13 mouse cellular contexts compared by ENCODE assay signal in genomic region chr9:107577871-107578270, GRCm38 (mm10). TPM values are rescaled to one million over a fixed set of nuclear protein-coding genes. Genes with fewer than 3 reads are reported as not detected.
DNase-seq lines count a peak whose midpoint lies in the region; ATAC-seq and TF ChIP-seq lines count a peak whose summit lies in the region.
"Had no signal": no experiment of that assay in that cellular context is flagged by ENCODE, and none has a peak within 500 bp of the region (broad histone marks: within the 10 kb centered on the region; RNA-seq: fewer than 3 reads in every experiment).

No protein-coding gene starts in this region.

- no peaks in the 10 kb centered on the region for H3K27me3 ChIP-seq in embryonic facial prominence, embryonic 12.5 days
- H3K27me3 ChIP-seq: midbrain, embryonic 13.5 days had no signal

- no peak for DNase-seq in gastrocnemius, adult 2 months
- DNase-seq in gastrocnemius, postnatal 4 days (ENCODE audit: low spot score in 2 of 2) = no peak
- peak; percentile 36 for DNase-seq in kidney, postnatal 10 days
- no peak for DNase-seq in kidney, postnatal 36 days
- DNase-seq in urinary bladder, adult 18-20 months (ENCODE audit: low spot score in 2 of 2) = no peak
- no peak for DNase-seq in urinary bladder, postnatal 14 days (ENCODE audit: low spot score)
- DNase-seq: cerebellum, adult 18-20 months; layer of hippocampus, adult 9-11 months; lung, adult 18-20 months; right cerebral cortex, postnatal 14 days had no signal

- no peak overlapping the region for H3K9ac ChIP-seq in embryonic facial prominence, embryonic 12.5 days

- H3K36me3 ChIP-seq in embryonic facial prominence, embryonic 12.5 days = peaks cover 21% of the 10 kb centered on the region
- no peaks in the 10 kb centered on the region for H3K36me3 ChIP-seq in macrophage (ENCODE audit: inconsistent target)

- peak overlapping the region; percentile 82; the same call in 1 of the 2 replicates for H3K27ac ChIP-seq in gastrocnemius, adult 2 months
- H3K27ac ChIP-seq in embryonic facial prominence, embryonic 12.5 days = no peak overlapping the region
- H3K27ac ChIP-seq in macrophage = peak overlapping the region; percentile 95
- H3K27ac ChIP-seq: midbrain, embryonic 13.5 days had no signal

- no peak for TF ChIP-seq CTCF in gastrocnemius, adult 2 months (IDR thresholded peaks at IDR 0.05)

- no peaks in the 10 kb centered on the region for H3K9me3 ChIP-seq in embryonic facial prominence, embryonic 12.5 days
- H3K9me3 ChIP-seq: midbrain, embryonic 13.5 days had no signal

- WGBS in embryonic facial prominence, embryonic 12.5 days = 93% methylated on average over 10 of the region's 10 CpGs
- WGBS in macrophage (ENCODE audit: missing documents) = 93% methylated on average over 10 of the region's 10 CpGs

- H3K79me2 ChIP-seq in macrophage (ENCODE audit: inconsistent target) = peaks cover 29% of the 10 kb centered on the region

- peak overlapping the region; percentile 74 for H3K4me3 ChIP-seq in gastrocnemius, adult 2 months
- H3K4me3 ChIP-seq in embryonic facial prominence, embryonic 12.5 days = no peak overlapping the region
- peak overlapping the region; percentile 60 for H3K4me3 ChIP-seq in macrophage (ENCODE audit: inconsistent target)

- peak overlapping the region; percentile 57; the same call in 1 of the 2 replicates for H3K4me2 ChIP-seq in embryonic facial prominence, embryonic 12.5 days (replicated peaks)

- intact Hi-C loops in gastrocnemius, adult 2 months (cut with DNase I) = no loop called here

- H3K4me1 ChIP-seq in embryonic facial prominence, embryonic 12.5 days = peaks cover 41% of the 10 kb centered on the region

- no peak for ATAC-seq in embryonic facial prominence, embryonic 12.5 days (ENCODE audit: insufficient number of reproducible peaks, insufficient read depth, low FRiP score, low TSS enrichment)
- ATAC-seq: midbrain, embryonic 13.5 days had no signal

RNA-seq across cellular contexts. Expression of gene Naa80, which starts 0.8 kb away (rescaled TPM):
- total RNA-seq in gastrocnemius, adult 2 months (2021) = 10 to 100 TPM; 11.8 to 14.7 TPM
- 10 to 100 TPM; 15.5 to 20.5 TPM for total RNA-seq in gastrocnemius, postnatal 4 days (2021)
- polyA plus RNA-seq in embryonic facial prominence, embryonic 12.5 days (2016; fragmentation: Nextera tagmentation; extraction: Ambion mirVana) = 15.0 and 15.4 TPM in 2 replicates
- total RNA-seq in macrophage (2018; cell fraction: chromatin; rRNA removed) = 10 to 100 TPM in 25 of 26 experiments, 1 to 10 TPM in 1; 9.2 to 46.3 (median 20.9) TPM
- 10 to 100 TPM; 17.3 to 37.1 (median 24.8) TPM for total RNA-seq in macrophage (2018; cell fraction: cytosol; rRNA removed)
- 10 to 100 TPM; 10.5 to 68.2 (median 44.0) TPM for total RNA-seq in macrophage (2018; cell fraction: nucleus; rRNA removed)
- polyA plus RNA-seq in macrophage (2018) = 25.1 to 39.9 TPM (median 29.7 TPM) in 3 replicates

RNA-seq across cellular contexts. Expression of gene Hyal1, which starts 1.1 kb away (rescaled TPM):
- total RNA-seq in gastrocnemius, adult 2 months (2021) = 1 to 10 TPM; 1.6 to 2.4 TPM
- total RNA-seq in gastrocnemius, postnatal 4 days (2021) = 1 to 10 TPM; 4.6 to 4.8 TPM
- polyA plus RNA-seq in embryonic facial prominence, embryonic 12.5 days (2016; fragmentation: Nextera tagmentation; extraction: Ambion mirVana) = 12.2 and 13.2 TPM in 2 replicates
- total RNA-seq in macrophage (2018; cell fraction: chromatin; rRNA removed) = 100 to 1,000 TPM in 2 of 26 experiments, 10 to 100 TPM in 24; 10.9 to 111 (median 45.2) TPM
- total RNA-seq in macrophage (2018; cell fraction: cytosol; rRNA removed) = 10 to 100 TPM in 25 of 26 experiments, 1 to 10 TPM in 1; 9.0 to 31.1 (median 17.0) TPM
- total RNA-seq in macrophage (2018; cell fraction: nucleus; rRNA removed) = 100 to 1,000 TPM in 1 of 26 experiments, 10 to 100 TPM in 25; 14.5 to 102 (median 49.8) TPM
- 20.3 to 38.2 TPM (median 30.4 TPM) in 3 replicates for polyA plus RNA-seq in macrophage (2018)

RNA-seq across cellular contexts. Expression of gene Hyal3, which starts 2.7 kb away (rescaled TPM):
- under 1 TPM; 0.22 to 0.33 TPM for total RNA-seq in gastrocnemius, adult 2 months (2021)
- total RNA-seq in gastrocnemius, postnatal 4 days (2021) = under 1 TPM; 0.66 to 0.78 TPM
- 1.4 and 1.5 TPM in 2 replicates for polyA plus RNA-seq in embryonic facial prominence, embryonic 12.5 days (2016; fragmentation: Nextera tagmentation; extraction: Ambion mirVana)
- 1 to 10 TPM in 19 of 26 experiments, under 1 TPM in 5, not detected in 2; 0.54 to 4.1 (median 1.3) TPM for total RNA-seq in macrophage (2018; cell fraction: chromatin; rRNA removed)
- total RNA-seq in macrophage (2018; cell fraction: cytosol; rRNA removed) = under 1 TPM; 0.11 to 0.51 (median 0.28) TPM
- total RNA-seq in macrophage (2018; cell fraction: nucleus; rRNA removed) = 1 to 10 TPM in 12 of 26 experiments, under 1 TPM in 11, not detected in 3; 0.40 to 3.3 (median 1.1) TPM
- polyA plus RNA-seq in macrophage (2018) = 0.38 to 0.51 TPM (median 0.43 TPM) in 3 replicates

RNA-seq across cellular contexts. Expression of gene Ifrd2, which starts 9.6 kb away (rescaled TPM):
- total RNA-seq in gastrocnemius, adult 2 months (2021) = 10 to 100 TPM; 48.5 to 50.4 TPM
- 10 to 100 TPM; 31.8 to 35.2 TPM for total RNA-seq in gastrocnemius, postnatal 4 days (2021)
- polyA plus RNA-seq in embryonic facial prominence, embryonic 12.5 days (2016; fragmentation: Nextera tagmentation; extraction: Ambion mirVana) = 35.8 and 36.9 TPM in 2 replicates
- 10 to 100 TPM in 7 of 26 experiments, 1 to 10 TPM in 19; 2.6 to 17.1 (median 7.9) TPM for total RNA-seq in macrophage (2018; cell fraction: chromatin; rRNA removed)
- 10 to 100 TPM in 1 of 26 experiments, 1 to 10 TPM in 25; 3.3 to 10.4 (median 6.3) TPM for total RNA-seq in macrophage (2018; cell fraction: cytosol; rRNA removed)
- 10 to 100 TPM in 6 of 26 experiments, 1 to 10 TPM in 20; 2.1 to 27.4 (median 5.2) TPM for total RNA-seq in macrophage (2018; cell fraction: nucleus; rRNA removed)
- 4.4 to 25.0 TPM (median 10.0 TPM) in 3 replicates for polyA plus RNA-seq in macrophage (2018)

RNA-seq across cellular contexts. Expression of gene Hyal2, which starts 10.1 kb away (rescaled TPM):
- total RNA-seq in gastrocnemius, adult 2 months (2021) = 10 to 100 TPM; 11.3 to 19.9 TPM
- total RNA-seq in gastrocnemius, postnatal 4 days (2021) = 10 to 100 TPM; 21.8 to 32.0 TPM
- polyA plus RNA-seq in embryonic facial prominence, embryonic 12.5 days (2016; fragmentation: Nextera tagmentation; extraction: Ambion mirVana) = 132 and 134 TPM in 2 replicates
- 10 to 100 TPM in 1 of 26 experiments, 1 to 10 TPM in 23, under 1 TPM in 2; 0.61 to 16.6 (median 5.8) TPM for total RNA-seq in macrophage (2018; cell fraction: chromatin; rRNA removed)
- 10 to 100 TPM in 25 of 26 experiments, 1 to 10 TPM in 1; 9.5 to 27.1 (median 17.0) TPM for total RNA-seq in macrophage (2018; cell fraction: cytosol; rRNA removed)
- 10 to 100 TPM in 12 of 26 experiments, 1 to 10 TPM in 14; 3.7 to 23.0 (median 9.7) TPM for total RNA-seq in macrophage (2018; cell fraction: nucleus; rRNA removed)
- 17.0 to 33.6 TPM (median 19.7 TPM) in 3 replicates for polyA plus RNA-seq in macrophage (2018)
